Mouse (Mus musculus) gastrocnemius, postnatal 25 days (tissue): ENCODE measurements at regions not wholly inside any gene's neighbourhood (a gene's known extent, or its start where the extent isn't known, plus 50 kb on each side); places are given as distances from the start of the nearest gene placed in this dataset.

ENCODE experiments used
- DNase-seq: peaks from one replicate; pipeline ENCODE4 v3.0.0; 2022

GRCm38 (mm10) chr8:35877581-35877980 is 112.0 kb downstream of the Gm19410 start:
- DNase-seq: no peak

DNA sequence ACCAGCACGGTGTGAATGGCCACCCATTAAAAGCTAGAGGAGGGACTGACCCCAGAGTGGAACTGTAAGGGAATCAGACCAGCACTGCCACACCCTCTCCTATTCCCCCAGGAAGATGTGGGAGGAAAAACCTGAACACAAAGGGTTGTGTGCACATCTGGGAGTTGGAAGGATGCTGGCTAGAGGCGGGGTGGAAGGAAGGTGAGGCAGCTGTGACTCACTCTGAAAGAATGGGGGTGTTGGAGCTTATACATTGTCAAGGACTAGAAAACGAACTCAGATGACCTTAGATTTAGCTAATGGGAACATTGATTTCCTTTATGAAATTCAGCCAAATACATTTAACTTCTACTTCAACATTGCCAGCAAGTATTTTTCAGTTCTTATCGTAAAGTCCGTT is 116.2 kb downstream of the Gm19410 start:
- peak; percentile 39 for DNase-seq

- DNase-seq: peak; percentile 52
Observed at GRCm38 (mm10) chr8:35882638-35883455, 117.3 kb downstream of the Gm19410 start.

- DNase-seq: no peak
Observed at GRCm38 (mm10) chr8:35883456-35883780, 117.8 kb downstream of the Gm19410 start.

DNA sequence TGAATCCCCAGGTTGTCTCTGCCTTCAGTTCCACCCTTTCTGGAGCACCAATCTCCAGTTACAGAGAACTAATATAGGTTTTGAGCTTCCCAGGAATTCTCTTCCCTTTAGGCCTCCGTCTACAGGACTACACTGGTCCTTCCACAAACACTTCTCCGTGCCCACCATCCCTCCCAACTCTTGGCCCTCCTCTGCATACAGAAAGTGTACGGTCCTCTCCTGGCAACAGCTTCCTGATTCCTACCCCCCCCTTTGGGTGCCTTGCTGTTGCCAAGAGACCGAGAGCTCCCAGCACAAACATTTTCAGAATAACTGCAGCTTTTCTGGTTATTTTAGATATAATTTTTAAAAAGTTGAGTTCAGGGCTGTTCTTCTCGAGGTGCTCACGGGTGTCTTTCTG is 119.0 kb downstream of the Gm19410 start:
- DNase-seq: no peak

DNA sequence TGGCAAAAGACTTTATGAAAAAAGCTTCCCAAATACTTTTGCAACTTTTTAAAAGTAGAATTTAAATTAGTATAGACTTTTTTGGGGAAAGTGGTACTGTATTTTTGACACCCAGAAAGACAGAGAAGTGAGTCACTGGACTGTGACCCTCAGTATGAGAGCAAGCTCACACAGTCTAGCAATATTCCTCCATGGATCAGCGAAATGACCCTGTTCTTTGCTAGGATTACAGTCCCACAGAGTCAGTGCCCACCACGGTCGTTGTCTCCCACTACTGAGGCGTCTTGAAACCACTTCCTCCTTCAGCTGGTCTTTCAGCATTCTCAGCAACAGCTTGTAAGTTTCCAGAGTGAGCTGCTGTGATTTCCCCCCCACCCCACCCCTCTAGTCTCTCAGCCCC is 124.5 kb downstream of the Gm19410 start:
- DNase-seq: no peak

DNA sequence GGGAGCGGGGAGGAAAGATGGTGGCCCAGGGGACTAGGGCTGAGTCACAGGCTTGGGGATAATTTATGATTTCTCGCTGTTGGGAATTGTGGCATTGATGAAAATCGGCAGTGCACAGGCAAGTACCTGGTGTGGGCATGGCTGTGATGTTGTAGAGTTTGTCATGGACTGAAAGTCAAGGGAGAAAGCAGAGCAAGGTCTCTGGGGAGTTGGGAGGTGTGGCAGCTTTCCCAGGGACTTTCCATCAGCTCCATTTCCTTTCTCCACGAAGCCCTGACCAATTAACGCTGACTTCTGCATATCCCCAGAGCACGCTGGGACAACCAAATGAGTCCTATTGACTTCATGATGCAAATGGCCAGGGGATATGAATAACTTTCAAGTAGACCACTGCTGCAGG is 126.2 kb downstream of the Gm19410 start:
- DNase-seq: peak; percentile 17

DNA sequence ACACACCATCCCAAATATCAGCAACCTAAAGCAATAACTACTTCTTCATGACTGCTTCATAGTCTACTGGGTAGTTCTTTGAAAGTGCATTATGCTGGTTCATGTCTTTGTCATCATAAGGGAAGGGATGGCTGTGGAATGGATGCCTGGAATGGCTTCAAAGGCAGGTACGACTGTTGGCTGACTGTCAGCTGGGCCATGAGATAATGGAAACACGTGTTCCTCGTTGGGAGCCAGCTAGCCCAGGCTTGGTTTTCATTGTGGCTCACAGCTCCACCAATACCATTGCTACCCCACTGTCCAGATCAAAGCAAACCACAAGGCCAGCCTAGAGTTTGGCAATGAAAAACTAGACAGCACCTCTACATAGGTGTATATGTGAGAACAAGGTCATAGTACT is 132.9 kb downstream of the Gm19410 start:
- no peak for DNase-seq

DNA sequence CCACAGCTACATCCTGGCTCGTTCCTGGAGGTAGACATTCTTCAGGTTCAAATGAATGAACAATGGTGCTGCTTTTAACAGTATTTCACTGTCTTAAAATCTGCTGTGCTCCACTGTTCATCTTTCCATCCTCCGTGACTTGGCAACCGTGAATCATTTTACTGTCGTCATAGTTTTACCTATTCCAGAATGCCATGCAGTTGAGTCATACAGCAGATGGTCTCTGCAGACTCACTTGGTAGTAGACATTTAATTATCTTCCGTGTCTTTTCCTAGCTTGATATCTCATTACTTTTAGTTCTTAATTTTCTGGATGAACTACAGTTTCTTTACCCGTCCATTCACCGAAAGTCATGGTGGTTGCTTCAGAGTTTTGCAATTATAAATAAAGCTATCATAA is 135.9 kb downstream of the Gm19410 start:
- no peak for DNase-seq

GRCm38 (mm10) chr8:35904711-35905450 is 139.3 kb downstream of the Gm19410 start:
- peak; percentile 8 for DNase-seq

GRCm38 (mm10) chr8:35907998-35908397 is 142.4 kb downstream of the Gm19410 start:
- no peak for DNase-seq

DNA sequence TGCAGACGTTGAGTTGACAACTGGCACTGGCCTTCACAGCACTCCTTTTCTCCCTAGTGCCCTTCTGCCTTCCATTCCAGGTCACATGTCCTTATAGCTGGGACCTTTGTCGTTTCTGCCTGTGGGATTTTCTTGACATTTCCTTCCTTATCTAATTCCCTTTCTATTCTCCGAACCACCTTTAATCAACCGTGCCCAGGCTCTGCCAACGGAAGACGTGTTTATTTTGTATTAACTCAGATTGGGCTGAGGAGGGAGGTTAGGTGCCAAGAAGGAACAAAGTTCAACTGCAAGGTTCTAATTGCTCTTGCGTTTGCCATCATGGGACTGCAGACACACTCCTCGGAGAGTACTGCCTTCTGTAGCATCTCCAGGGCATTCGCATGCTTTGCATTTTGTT is 146.7 kb downstream of the Gm19410 start:
- DNase-seq: no peak

DNA sequence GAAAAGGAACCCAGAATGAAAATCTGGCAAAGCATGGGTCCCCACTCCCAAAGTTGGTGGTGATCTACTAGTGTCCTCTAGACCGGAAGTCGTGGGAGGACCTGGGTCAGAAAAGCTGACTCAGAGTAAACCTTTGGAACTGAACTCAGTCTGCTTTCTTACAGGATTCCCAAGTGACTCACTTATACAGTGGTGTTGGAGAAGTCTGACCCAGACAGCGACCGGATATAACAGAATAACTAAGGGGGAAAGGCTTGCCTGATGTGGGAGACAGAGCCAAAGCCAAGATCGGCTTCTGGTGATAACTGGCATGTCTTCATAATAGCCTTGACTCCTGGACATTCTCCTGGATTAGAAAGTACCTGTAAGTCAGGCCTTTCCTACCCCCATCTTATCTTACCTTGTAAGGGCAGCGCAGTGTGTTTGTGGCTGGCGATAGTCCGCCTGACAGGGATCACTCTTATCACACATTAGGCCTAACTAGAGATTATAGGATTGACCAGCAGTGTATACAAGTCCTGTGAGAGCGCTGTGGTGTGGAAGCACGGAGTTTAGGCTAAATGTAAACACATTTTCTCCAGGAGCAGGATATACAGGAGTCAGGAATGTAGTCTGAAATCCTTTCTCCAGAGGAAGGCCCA is 150.4 kb downstream of the Gm19410 start:
- no peak for DNase-seq

DNA sequence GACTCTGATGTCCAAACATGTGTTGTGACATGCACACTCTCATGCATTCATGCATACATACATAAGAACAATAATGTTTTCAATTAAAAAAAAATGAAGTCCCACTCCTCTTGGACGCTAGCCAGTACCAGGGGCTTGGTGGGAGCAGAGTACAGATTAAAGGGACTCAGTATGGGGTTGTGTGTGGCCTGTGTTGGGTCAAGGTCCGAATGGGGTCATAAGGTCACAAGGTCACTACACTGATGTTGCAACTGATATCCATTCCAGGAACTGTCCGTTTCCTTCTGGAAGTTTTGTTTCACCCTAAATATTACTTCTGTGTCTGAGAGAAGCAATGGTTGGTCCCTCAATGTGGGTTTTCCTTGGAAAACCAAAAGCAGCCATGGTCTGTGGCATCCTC is 152.0 kb downstream of the Gm19410 start:
- no peak for DNase-seq

DNA sequence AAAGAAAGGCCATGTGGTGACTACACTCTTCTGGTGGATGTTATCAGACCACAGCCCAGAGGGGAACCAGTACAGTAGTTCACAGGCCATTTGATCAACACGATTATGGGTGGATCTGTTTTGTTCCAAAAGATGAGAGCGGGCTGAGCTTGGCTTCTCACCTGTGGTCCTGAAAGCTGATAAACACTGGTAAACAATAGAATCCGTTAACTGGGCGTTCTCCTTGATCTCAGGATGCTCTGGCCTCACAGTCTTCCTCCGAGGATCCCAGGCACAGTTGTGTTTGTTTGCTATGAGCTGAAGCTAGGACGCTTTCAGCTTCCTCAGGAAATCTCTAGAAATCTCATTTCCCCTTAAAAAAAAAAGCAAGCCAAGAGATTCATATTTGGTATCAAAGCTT is 153.9 kb downstream of the Gm19410 start:
- DNase-seq: no peak

DNA sequence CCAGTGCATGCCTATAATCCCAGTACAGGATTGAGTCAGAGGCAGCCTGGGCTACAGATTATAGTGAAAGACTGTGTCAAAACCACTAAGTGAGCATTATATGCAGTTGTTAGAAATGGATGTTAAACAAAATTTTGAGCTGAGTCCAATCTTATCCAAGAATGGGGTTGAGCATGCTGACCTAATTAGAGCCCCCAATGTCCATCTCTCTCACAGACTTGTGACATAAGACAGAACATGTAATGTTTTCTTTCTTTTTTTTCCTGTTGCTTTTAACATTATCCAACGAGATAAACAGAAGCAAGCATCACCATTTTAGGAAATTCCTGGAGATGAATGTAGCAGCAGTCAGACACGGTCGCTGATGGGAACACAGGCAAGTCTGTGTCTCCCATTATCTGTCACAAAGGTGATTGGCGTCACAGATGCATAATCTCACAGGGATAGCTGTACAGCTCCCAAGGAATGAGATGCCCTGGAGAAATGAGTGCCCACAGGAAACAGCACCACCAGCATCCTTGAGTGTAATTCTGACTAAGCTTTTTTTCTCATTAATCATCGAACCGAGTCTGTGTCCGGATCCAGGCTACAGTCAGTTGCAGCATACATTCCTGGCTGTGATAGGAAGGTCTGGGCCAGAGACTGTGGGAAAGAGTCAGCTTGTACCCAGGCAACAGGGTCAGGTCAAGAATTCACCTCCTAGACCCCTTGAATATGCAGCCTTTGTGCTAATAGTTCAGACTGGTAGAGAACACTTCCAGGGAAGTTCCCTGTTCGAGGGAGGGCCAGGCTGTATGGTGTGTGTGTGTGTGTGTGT is 154.5 kb downstream of the Gm19410 start:
- DNase-seq: peak; percentile 12

DNA sequence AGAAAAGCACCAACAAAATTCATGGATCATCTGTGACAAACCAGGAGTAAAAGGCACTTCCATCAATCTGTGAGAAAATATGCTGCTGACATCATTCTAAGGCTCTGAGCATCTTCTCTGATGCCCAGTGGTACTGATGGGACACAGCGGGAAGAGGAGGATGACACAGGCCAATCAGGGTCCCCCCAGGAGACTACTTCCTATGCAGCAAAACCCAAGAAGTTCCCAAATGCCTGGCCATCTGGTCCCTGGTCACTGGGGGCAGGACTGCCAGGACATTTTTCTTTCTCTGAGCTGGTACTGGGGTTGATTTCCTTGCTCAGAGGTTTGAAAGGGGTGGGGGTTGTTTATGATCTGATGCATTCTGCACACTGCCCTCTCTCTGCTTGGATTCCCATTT is 158.4 kb downstream of the Gm19410 start:
- DNase-seq: no peak

DNA sequence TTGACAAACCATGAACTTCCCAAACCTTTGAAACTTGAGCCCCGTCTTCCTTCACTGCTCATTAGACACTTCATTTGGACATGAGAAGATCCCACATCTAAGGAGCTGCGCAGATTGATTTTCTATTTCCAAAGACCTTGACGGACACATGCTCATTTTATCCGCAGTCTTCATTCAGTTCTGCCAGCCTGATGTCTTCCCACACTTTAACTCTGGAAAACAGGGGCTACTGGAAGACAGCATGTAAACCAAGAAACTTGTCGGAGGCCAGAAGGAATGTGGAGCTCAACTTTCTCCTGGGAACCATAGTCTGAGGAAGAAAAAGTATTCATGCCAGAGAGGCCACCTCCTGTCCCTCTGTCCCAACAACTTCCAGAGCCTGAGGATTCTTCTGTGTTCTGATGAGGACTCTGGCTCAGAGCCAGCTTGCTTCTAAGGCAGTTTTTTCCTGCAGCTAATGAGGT is 161.8 kb downstream of the Gm19410 start:
- peak; percentile 21 for DNase-seq

DNA sequence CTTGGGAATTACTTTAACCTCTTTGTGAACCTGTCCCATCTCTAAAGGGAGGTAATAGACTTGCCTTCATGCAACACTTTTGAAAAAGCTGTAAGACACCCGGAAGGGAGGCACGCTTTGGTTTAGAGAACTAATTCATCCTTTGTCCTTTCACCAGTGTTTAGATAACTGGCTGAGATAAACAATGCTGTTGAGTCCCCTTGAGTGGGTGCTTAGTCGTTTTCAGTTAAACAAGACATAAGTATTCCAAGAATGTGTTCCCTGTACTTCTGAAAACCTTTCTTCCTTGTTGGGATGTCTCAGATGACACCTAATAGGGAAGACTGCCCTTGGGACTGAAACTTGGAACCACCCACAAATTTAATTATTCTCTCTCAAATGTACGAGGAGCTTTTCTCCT is 164.7 kb downstream of the Gm19410 start:
- DNase-seq: no peak

GRCm38 (mm10) chr8:35933186-35934114 is 167.9 kb downstream of the Gm19410 start:
- DNase-seq: no peak

DNA sequence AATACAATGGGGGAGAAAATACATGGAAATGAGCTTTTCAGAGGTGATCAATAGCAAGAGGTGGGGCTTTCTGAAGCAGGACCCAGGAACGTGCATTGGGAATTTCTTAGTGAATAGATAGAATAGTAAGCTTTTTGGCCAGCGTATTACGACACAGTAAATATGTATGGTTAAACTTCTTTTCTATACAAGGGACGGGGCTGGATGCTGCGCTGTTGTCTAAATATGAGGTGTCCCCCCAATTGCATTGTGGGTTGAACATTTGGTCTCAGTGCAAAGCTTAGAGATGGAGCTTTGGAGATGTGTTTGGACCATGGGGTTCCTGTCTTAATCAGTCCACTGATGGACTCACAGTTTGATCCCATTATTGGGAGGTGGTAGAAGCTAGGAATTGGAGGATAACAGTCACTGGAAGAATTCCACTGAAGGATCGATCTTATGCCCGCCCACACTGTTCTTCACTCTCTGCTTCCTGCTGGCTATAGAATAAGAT is 168.6 kb downstream of the Gm19410 start:
- DNase-seq: no peak
